Mouse (Mus musculus): ENCODE measurements at regions not wholly inside any gene's neighbourhood (a gene's known extent, or its start where the extent isn't known, plus 50 kb on each side); places are given as distances from the start of the nearest gene placed in this dataset.

GRCm38 (mm10) chr13:19963031-19963430, 127.4 kb upstream of the Elmo1 start:
- no peak overlapping the region for H3K4me3 ChIP-seq
- no peak overlapping the region for H3K27ac ChIP-seq
- no peak for DNase-seq
- intact Hi-C loops (cut with DNase I), result no loop called here
- no peak for TF ChIP-seq CTCF (IDR thresholded peaks at IDR 0.05)

- no peak for DNase-seq
- intact Hi-C loops (cut with DNase I), result no loop called here
- no peak overlapping the region for H3K27ac ChIP-seq
- no peak for TF ChIP-seq CTCF (IDR thresholded peaks at IDR 0.05)
- H3K4me3 ChIP-seq, result no peak overlapping the region
These were observed 104.7 kb upstream of the Gpr141 start for GRCm38 (mm10) chr13:19928761-19929160.

- H3K27ac ChIP-seq, result no peak overlapping the region
- no peak overlapping the region for H3K4me3 ChIP-seq
- no peak for DNase-seq
- no peak for TF ChIP-seq CTCF (IDR thresholded peaks at IDR 0.05)
- intact Hi-C loops (cut with DNase I), result no loop called here
These were observed 103.8 kb upstream of the Gpr141 start for GRCm38 (mm10) chr13:19927807-19928206.

- Histone ChIP-seq H3K27ac (no peak overlapping the region), H3K4me3 (no peak overlapping the region)
- no peak for DNase-seq
- intact Hi-C loops (cut with DNase I), result no loop called here
- no peak for TF ChIP-seq CTCF (IDR thresholded peaks at IDR 0.05)
These were observed 97.2 kb upstream of the Gpr141 start for GRCm38 (mm10) chr13:19921084-19921827.

GRCm38 (mm10) chr13:19911860-19912584, 88.0 kb upstream of the Gpr141 start:
- no peak for DNase-seq
- intact Hi-C loops (cut with DNase I), result no loop called here
- no peak for TF ChIP-seq CTCF (IDR thresholded peaks at IDR 0.05)
- Histone ChIP-seq H3K27ac (no peak overlapping the region), H3K4me3 (no peak overlapping the region)

GRCm38 (mm10) chr13:19902786-19903185, 78.7 kb upstream of the Gpr141 start:
- DNase-seq, result no peak
- intact Hi-C loops (cut with DNase I), result no loop called here
- no peak overlapping the region for H3K27ac ChIP-seq
- TF ChIP-seq CTCF (IDR thresholded peaks at IDR 0.05), result no peak
- H3K4me3 ChIP-seq, result no peak overlapping the region

- Histone ChIP-seq H3K27ac (no peak overlapping the region), H3K4me3 (no peak overlapping the region)
- no peak for TF ChIP-seq CTCF (IDR thresholded peaks at IDR 0.05)
- no peak for DNase-seq
- intact Hi-C loops (cut with DNase I), result no loop called here
These were observed 73.1 kb upstream of the Gpr141 start for GRCm38 (mm10) chr13:19897191-19897590.

GRCm38 (mm10) chr13:19888983-19889773, 65.1 kb upstream of the Gpr141 start:
- no peak overlapping the region for H3K27ac ChIP-seq
- intact Hi-C loops (cut with DNase I), result no loop called here
- no peak for TF ChIP-seq CTCF (IDR thresholded peaks at IDR 0.05)
- no peak overlapping the region for H3K4me3 ChIP-seq
- DNase-seq, result no peak

GRCm38 (mm10) chr13:19883896-19884658, 60.0 kb upstream of the Gpr141 start:
- TF ChIP-seq CTCF (IDR thresholded peaks at IDR 0.05), result no peak
- Histone ChIP-seq H3K27ac (no peak overlapping the region), H3K4me3 (no peak overlapping the region)
- intact Hi-C loops (cut with DNase I), result no loop called here
- DNase-seq, result no peak

GRCm38 (mm10) chr13:19882889-19883288, 58.8 kb upstream of the Gpr141 start:
- no peak for TF ChIP-seq CTCF (IDR thresholded peaks at IDR 0.05)
- H3K27ac ChIP-seq, result no peak overlapping the region
- H3K4me3 ChIP-seq, result no peak overlapping the region
- intact Hi-C loops (cut with DNase I), result no loop called here
- DNase-seq, result no peak

- H3K27ac ChIP-seq, result no peak overlapping the region
- H3K4me3 ChIP-seq, result no peak overlapping the region
- DNase-seq, result no peak
- intact Hi-C loops (cut with DNase I), result no loop called here
- TF ChIP-seq CTCF (IDR thresholded peaks at IDR 0.05), result no peak
These were observed 57.7 kb upstream of the Gpr141 start for GRCm38 (mm10) chr13:19881772-19882171.

- TF ChIP-seq CTCF (IDR thresholded peaks at IDR 0.05), result no peak
- Histone ChIP-seq H3K4me3 (no peak overlapping the region), H3K27ac (no peak overlapping the region)
- no peak for DNase-seq
- intact Hi-C loops (cut with DNase I), result no loop called here
These were observed 50.7 kb upstream of the Gpr141 start for GRCm38 (mm10) chr13:19874621-19875249.

Measured in gastrocnemius, adult 2 months (tissue).